Mouse (Mus musculus): ENCODE results near the gene Acp4.
"Not testable (repeated sequence)": the region's sequence is repeated elsewhere in the genome, so short reads cannot be mapped to it uniquely, and the experiment has no call there.

The Acp4 gene

GRCm38 (mm10) chr7:44262791-44263643 lies 5.8 kb upstream of the Acp4 start:
- DNase-seq: peak; percentile 92

- DNase-seq: no peak
Observed at GRCm38 (mm10) chr7:44261147-44261546, 4.0 kb upstream of the Acp4 start, which contains the start of gene Gm15517. Gene Gm15517, plus strand, starts transcription at chr7:44261447.

GRCm38 (mm10) chr7:44260410-44260809 lies 3.2 kb upstream of the Acp4 start:
- no peak for DNase-seq

- DNase-seq: no peak
Observed at GRCm38 (mm10) chr7:44254930-44255329, 2.2 kb downstream of the Acp4 start.

- no peak for DNase-seq
Observed at GRCm38 (mm10) chr7:44253023-44253616, 4.1 kb downstream of the Acp4 start.

GRCm38 (mm10) chr7:44250732-44251275 lies 6.4 kb downstream of the Acp4 start:
- not testable (repeated sequence) for DNase-seq

- DNase-seq: no peak
Observed at GRCm38 (mm10) chr7:44249248-44249647, 7.9 kb downstream of the Acp4 start.

- no peak for DNase-seq
Observed at GRCm38 (mm10) chr7:44247971-44248370, 9.2 kb downstream of the Acp4 start.

- DNase-seq: no peak
Observed at GRCm38 (mm10) chr7:44246984-44247470, 10.2 kb downstream of the Acp4 start.

GRCm38 (mm10) chr7:44246055-44246983 lies 10.9 kb downstream of the Acp4 start, which contains the start of the genes 1700028J19Rik and 2410002F23Rik:
Gene 1700028J19Rik, minus strand, starts transcription at chr7:44246695.
Gene 2410002F23Rik, plus strand, starts transcription at chr7:44246722.
- DNase-seq: peak; percentile 90

GRCm38 (mm10) chr7:44244080-44244479 lies 13.1 kb downstream of the Acp4 start:
- no peak for DNase-seq

- DNase-seq: no peak
Observed at GRCm38 (mm10) chr7:44241163-44241562, 16.0 kb downstream of the Acp4 start.

- DNase-seq: no peak
Observed at GRCm38 (mm10) chr7:44240712-44241111, 16.5 kb downstream of the Acp4 start.

- DNase-seq: no peak
Observed at GRCm38 (mm10) chr7:44239913-44240312, 17.3 kb downstream of the Acp4 start.

GRCm38 (mm10) chr7:44235909-44236308 lies 21.3 kb downstream of the Acp4 start, which contains the start of gene Gm36864:
Gene Gm36864, plus strand, starts transcription at chr7:44236177.
- DNase-seq: no peak

GRCm38 (mm10) chr7:44225076-44225475 lies 32.1 kb downstream of the Acp4 start, which contains the start of gene Klk1:
Gene Klk1, plus strand, starts transcription at chr7:44225360.
- no peak for DNase-seq

GRCm38 (mm10) chr7:44222335-44222734 lies 34.8 kb downstream of the Acp4 start:
- DNase-seq: not testable (repeated sequence)

- peak; percentile 7 for DNase-seq
Observed at GRCm38 (mm10) chr7:44221601-44222000, 35.6 kb downstream of the Acp4 start.

- no peak for DNase-seq
Observed at GRCm38 (mm10) chr7:44215645-44216044, 41.5 kb downstream of the Acp4 start, which contains the start of gene Klk1b5. Gene Klk1b5, plus strand, starts transcription at chr7:44215945.

GRCm38 (mm10) chr7:44208307-44208706 lies 48.9 kb downstream of the Acp4 start:
- no peak for DNase-seq

GRCm38 (mm10) chr7:44207135-44207534 lies 50.0 kb downstream of the Acp4 start, which contains the start of gene Klk1b4:
Gene Klk1b4, plus strand, starts transcription at chr7:44207435.
- DNase-seq: not testable (repeated sequence)
